Mouse (Mus musculus) urinary bladder, postnatal 36 days (tissue): ENCODE measurements around the gene Cramp1l.
A peak's percentile ranks its signal among the peaks of the same experiment; 100 is the strongest.
"Not testable (repeated sequence)": the region's sequence is repeated elsewhere in the genome, so short reads cannot be mapped to it uniquely, and the experiment has no call there.

Experiments
- DNase-seq, 2 experiments: peaks; one replicate each; pipeline ENCODE4 v3.0.0; 2022; ENCODE audit warnings: low spot score in 2 of 2, mixed read lengths in 1 of 2

The Cramp1l gene

DNA sequence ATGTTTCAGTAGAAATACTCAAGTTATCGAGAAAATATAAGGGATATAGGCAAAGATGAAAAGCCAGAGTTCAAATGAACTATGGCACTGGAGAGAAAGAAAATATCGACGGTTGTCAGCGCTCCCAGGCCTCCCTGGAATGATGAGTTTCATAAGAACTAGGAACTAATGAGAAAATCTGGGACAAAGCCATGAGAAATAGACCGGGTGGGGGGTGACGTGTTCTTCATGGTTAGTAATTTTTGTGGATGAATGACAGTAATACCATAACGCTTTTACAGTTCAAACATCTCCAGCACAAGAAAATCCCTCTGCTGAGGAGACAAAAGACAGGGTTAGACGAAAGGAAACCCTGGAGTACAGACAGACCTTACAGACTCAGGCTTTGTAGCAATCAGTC is 56.2 kb downstream of the Cramp1l start:
- no peak for DNase-seq

DNA sequence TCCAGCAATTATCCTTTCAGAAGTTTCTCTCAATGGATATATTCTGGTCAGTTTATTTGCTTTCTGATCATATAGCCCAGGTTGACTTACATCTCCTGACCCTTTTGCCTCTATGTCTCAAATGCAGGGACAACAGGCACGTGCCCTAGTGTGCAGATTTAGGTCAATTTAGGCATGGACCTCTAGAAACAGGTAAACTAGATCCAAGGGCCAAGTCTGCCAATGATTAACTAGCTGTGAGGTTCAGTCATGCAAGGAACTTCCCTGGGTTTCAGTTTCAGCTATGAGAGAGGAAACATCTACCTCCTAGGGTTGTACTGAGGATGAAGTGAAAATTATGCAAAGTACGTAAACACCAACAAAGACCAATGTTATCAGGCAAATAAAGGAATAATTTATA is 62.3 kb downstream of the Cramp1l start:
- DNase-seq, result no peak

DNA sequence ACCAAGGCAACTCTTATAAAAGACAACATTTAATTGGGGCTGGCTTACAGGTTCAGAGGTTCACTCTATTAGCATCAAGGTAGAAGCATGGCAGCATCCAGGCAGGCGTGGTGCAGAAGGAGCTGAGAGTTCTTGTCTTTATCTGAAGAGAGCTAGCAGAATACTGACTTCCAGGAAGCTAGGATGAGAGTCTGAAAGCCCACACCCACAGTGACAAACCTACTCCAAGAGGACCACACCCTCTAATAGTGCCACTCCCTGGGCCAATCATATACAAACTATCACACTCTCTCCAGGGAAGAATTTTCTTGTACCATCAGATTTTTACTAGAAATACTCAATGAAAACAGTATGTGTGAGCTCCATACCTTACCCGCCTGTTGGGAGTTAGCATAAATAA is 64.9 kb downstream of the Cramp1l start:
- DNase-seq, result no peak

DNA sequence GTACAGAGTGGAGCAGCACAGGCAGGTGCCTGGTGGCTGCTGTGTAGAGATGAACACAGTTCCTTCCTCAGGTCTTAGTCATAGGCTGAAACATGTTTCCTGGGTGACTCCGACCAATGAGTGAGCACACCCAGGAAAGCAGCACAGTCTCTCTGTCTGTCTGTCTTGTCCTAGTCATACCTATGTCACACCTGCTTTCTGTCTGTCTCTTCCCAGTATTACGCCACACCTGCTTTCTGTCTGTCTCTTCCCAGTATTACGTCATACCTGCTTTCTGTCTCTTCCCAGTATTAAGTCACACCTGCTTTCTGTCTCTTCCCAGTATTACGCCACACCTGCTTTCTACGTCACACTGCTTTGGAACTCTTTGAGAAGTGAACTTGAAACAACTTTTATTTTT is 67.4 kb downstream of the Cramp1l start:
- DNase-seq, result no peak

DNA sequence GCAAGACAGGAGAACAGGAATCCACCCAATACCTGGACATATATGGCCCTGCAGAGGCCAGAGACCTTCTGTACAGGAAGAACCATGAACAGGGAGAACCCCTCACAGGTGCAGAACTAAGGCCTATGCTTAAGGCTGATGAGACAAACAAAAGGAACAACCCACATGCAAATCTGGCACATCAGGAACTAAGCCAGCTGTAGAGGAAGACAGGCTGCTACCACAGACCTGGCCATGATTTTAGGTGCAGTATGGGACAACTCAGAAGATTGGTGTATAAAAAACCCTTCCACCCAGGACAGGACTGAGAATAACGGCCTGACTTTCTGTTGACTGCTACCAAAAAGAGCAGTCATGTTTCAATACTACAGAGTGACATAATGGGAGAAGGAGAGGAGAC is 72.0 kb downstream of the Cramp1l start:
- not testable (repeated sequence) for DNase-seq

DNA sequence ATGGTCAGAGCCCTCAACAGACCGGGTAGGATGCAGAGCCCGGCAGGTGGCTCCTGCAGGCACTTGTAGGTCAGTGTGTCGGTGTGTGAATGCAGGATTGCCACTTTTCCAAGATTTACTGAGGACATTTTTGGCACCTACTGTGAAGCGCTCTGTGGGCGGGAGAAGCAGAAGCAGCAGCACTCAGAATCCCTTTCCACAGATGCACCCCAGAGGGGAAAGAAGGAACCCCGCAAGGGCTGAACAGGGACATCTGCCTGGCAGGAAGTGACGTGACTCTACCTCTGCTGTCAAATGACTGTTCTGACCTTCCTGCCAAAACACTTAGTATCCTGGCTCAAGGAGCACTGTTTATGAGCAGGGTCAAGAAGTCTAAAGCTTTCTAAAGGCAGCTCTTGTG is 72.6 kb downstream of the Cramp1l start:
- DNase-seq, result no peak

DNA sequence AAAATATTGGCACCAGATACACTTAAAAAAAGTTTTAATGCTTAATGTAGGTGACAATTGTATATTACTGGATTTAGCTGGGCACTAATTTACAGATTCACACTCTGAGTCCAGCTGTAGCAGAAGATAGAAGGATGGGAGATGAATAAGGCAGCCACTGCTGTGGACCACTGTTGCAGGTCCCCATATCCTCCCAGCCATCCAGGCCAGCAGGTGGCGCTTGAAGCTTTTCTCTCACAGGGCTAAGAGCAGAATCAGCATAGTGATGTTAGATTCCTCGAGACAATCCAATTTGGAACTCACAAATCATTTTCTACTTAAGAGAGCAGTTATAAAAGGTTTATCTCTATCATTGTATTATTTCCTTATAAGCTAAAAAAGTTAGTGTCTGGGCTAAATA is 73.1 kb downstream of the Cramp1l start:
- peak; percentile 22 to 35 for DNase-seq

DNA sequence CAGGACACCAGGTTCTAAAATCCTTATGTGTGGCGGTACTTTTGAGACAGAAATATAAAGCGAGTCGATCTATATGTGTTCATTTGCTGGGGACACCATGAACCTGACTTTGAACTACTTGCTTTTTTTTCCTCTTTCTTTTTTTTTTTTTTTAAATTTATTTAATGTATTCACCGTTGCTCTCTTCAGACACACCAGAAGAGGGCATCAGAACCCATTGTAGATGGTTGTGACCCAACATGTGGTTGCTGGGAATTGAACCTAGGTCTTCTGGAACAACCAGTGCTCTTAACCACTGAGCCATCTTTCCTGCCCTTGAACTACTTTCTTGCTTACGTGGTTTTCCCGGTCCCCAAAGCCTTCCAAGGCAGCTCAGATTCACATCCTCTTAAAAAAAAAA is 78.3 kb downstream of the Cramp1l start:
- DNase-seq, result no peak

DNA sequence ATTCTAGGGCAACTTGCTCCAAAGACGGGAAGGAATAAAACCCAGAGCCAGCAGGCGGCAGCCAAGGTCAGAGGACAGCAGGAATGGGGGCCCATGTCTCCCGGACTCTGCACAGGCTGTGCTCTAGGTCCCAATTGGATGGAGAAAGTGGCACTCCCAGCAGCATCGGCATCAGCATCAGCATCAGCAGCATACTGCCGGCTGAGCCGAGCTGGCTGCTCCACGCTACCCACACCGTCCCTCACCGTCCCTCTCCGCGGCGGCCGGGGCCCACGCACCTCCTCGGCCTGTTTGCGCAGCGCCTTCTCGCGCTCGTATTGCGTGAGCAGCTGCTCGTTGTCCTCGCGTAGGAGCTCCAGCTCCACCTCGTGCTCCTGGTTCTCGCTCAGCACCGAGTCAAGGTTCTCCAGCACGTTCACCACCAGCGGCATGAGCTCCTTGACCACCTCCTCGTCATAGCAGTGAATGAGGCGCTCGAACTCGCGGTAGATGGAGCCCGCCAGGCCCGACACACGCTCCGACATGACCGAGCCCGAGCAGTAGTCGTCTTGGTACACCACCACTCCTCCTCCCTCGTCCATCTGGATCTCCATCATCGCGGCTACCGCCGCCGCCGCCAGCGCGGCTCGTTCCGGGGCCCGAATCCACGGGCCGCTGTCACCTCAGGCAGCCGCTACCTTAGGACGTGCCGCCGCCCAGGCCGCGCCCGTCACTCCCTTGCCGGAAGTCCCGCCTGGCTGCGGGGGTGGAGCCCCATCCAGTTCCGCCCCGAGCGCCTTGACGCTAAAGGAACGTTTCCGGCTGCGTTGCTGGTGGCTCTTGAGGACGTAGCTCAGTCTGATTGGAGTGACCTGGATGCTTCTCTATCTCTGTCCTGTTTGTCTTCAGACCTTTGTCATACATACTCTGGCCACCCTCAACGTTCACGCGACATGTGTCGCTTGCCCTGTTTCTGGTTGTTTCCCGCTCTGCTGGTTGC is 79.0 kb downstream of the Cramp1l start, which contains the start of gene Mapk8ip3:
TSS of gene Mapk8ip3 (minus strand) at position 719 of the 979 bp plus-strand sequence.
- peak; percentile 96 for DNase-seq

DNA sequence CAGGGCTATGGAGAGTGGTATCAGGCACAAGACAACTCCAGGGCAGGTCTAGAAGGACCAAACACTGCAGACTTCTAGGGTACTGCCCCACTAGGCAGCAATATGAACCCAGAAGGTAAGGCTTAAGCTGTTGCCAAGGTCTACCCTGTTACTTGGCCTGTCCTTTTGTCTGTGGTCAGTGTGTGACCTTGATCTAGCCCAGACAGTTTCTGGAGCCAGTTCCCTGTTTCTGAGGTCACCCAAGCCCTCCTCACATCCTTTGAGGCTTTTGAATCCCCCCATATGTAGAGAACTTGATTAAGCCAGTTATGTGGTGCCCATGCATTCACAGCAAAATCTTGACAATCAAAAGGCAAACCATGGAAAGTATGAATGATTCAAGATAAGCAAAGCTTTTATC is 79.9 kb downstream of the Cramp1l start:
- no peak for DNase-seq

DNA sequence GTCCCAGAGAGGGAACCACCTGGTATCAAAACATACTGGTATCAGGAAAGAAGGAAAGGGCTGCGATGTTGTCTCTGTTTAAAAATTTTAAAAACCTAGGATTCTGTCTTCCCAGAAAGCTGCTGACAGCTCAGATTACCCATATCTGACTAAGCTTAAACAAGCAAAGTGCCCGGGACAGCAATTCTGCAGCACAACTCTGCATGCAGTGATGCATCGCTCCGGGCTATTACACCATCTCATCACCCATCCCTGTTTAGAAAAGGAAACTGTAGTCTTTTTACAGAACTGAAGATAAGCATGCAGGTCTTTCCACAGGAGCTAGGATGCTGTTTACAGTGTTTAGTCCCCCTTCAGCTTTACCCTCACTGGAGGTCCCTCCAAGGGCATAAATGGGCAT is 80.7 kb downstream of the Cramp1l start:
- no peak for DNase-seq

DNA sequence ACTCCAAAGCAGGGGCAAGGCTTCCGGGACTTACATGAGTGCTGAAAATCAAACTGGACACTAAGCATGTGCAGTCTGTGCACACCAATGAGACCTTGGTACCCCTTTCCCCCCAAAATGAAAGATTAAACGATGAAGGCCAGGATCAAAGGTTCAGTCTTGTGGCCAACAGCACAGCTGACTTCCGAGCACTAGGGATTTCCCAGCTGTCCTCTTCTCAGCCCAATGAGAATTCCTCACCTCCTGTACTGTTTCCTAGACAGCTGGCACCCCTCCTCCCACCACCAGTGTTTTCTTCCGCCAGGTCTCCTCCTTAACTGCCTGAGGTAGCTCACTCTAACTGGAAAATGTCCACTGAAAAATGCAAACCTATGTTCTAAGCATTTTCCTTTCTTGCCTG is 82.4 kb downstream of the Cramp1l start:
- no peak for DNase-seq

DNA sequence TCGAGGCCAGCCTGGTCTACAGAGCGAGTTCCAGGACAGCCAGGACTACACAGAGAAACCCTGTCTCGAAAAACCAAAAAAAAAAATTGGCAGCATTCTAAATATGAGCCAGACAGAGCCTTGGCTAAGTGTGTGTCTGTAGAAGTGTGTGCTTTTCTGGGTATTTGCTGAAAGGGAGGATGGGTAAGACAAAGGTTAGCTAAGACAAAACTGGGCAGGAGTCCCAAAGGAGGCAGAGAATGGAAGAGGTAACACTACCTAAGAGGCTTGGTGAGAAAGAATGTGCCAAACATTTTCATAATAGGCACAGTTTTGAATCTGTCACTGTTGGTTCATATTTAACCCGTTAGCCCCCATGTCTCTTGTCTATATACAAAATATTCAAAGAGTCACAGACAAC is 83.2 kb downstream of the Cramp1l start:
- DNase-seq, result no peak

DNA sequence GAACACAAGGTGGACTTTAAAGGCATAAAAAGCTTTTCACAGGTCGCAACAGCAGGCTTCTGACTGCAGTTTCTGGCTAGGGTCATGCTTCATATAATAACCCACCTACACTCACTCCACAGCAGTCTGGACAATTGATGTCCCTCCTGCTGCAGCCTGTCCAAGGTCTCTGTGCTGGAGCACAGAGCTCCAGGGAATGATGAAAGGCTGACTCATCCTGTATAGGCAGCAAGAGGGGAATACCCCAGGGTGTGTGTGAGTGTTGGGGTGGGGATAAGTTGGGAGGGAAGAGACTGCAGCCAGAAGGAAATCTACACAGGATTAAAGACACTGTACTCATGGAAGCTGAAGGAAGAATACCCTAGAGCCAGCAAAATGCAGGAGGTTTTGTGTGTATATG is 86.1 kb downstream of the Cramp1l start:
- no peak for DNase-seq

DNA sequence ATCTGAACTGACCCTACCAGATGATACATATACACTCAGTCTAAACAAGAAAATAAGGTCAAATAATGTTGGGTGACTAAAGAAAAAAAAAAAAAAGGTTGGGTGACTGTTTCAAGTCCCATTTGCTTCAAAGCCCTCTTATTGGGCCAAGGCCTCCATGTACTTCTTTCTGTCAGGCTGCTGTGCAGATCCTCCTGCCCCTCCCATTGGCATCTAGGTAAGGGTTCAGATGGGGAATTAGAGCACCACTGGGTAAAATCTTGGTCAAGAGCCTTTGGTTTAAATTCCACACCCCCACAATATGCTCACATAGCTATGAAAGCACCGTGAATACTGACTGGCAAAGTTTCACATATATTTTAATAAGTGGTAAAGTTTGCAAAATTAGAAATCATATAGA is 92.3 kb downstream of the Cramp1l start:
- DNase-seq, result no peak

DNA sequence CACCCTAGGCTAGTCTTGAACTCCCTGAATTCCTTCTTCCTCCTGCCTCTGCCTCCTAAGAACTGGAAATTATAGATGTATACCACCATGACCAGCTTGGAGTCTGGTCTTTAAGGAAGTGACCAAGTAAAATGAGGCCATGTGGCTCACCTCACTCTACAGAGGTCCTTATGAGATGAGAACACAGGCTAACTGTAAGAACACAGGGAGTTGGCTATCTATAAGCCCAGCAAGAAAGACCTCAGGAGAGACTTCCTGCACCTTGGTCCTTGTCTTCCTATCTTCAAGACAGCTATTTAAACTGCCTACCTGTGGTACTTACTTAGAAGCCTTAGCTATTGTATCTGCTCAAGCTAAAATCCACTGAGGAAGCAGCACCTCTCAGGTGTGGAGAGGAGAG is 101.6 kb downstream of the Cramp1l start:
- no peak for DNase-seq
